In genomic region chr12:100956028-100956427, GRCm38 (mm10) we compare ENCODE assay signal across 11 mouse cellular contexts. TPM values are rescaled to one million over a fixed set of nuclear protein-coding genes. Genes with fewer than 3 reads are reported as not detected.
DNase-seq lines count a peak whose midpoint lies in the region; ATAC-seq and TF ChIP-seq lines count a peak whose summit lies in the region.
"Had no signal": no experiment of that assay in that cellular context is flagged by ENCODE, and none has a peak within 500 bp of the region (broad histone marks: within the 10 kb centered on the region; RNA-seq: fewer than 3 reads in every experiment).

No protein-coding gene starts in this region.

- WGBS in liver, embryonic 11.5 days: 64% methylated on average over 2 of the region's 2 CpGs

- H3K27ac ChIP-seq in layer of hippocampus, adult 2 months: peak overlapping the region; percentile 11; the same call in 1 of the 2 replicates
- H3K27ac ChIP-seq in liver, embryonic 11.5 days (ENCODE audit: low read depth, low read length): peak overlapping the region; percentile 96
- H3K27ac ChIP-seq: forebrain, embryonic 13.5 days had no signal

- peak; percentile 85 for ATAC-seq in liver, embryonic 11.5 days (replicated peaks; ENCODE audit: low FRiP score)
- ATAC-seq: activated CD4-positive, CD25-positive, alpha-beta regulatory T cell, adult 4 months; forebrain, embryonic 13.5 days had no signal

- peaks cover 73% of the 10 kb centered on the region for H3K4me1 ChIP-seq in liver, embryonic 11.5 days (replicated peaks; ENCODE audit: control insufficient read depth, insufficient read depth, low read length)

- peak overlapping the region; percentile 61 for H3K4me2 ChIP-seq in liver, embryonic 11.5 days
- H3K4me2 ChIP-seq: forebrain, embryonic 13.5 days had no signal

- no peak overlapping the region for H3K4me3 ChIP-seq in layer of hippocampus, adult 2 months
- H3K4me3 ChIP-seq in liver, embryonic 11.5 days (ENCODE audit: low read depth, low read length): no peak overlapping the region
- H3K4me3 ChIP-seq: forebrain, embryonic 13.5 days had no signal

- no peak for DNase-seq in layer of hippocampus, adult 2 months (ENCODE audit: low spot score in 2 of 2)
- no peak for DNase-seq in layer of hippocampus, adult 11-12 months (ENCODE audit: low spot score)
- DNase-seq in c-Kit-positive CD71-positive TER-119-negative erythroid progenitor cells, embryonic 14.5 days (ENCODE audit: low read depth): peak; percentile 73
- DNase-seq in liver, embryonic 11.5 days (ENCODE audit: low spot score): peak; percentile 52
- peak; percentile 41 to 51 for DNase-seq in spleen, postnatal 14 days (ENCODE audit: low spot score in 2 of 2)
- DNase-seq in thymus, adult 18-20 months: no peak
- no peak for DNase-seq in frontal cortex, adult 2 months (ENCODE audit: extremely low spot score in 1 of 2, low spot score in 1 of 2)
- DNase-seq: kidney, postnatal 14 days; lung, postnatal 14 days had no signal

- TF ChIP-seq CTCF in layer of hippocampus, adult 2 months (conservative IDR thresholded peaks at IDR 0.05): no peak

- H3K9ac ChIP-seq in liver, embryonic 11.5 days (ENCODE audit: low read depth, low read length): peak overlapping the region; percentile 60
- H3K9ac ChIP-seq: forebrain, embryonic 13.5 days had no signal

- no peaks in the 10 kb centered on the region for H3K9me3 ChIP-seq in liver, embryonic 11.5 days (ENCODE audit: control insufficient read depth, low read length)
- H3K9me3 ChIP-seq: forebrain, embryonic 13.5 days had no signal

- no peaks in the 10 kb centered on the region for H3K27me3 ChIP-seq in liver, embryonic 11.5 days (replicated peaks; ENCODE audit: control insufficient read depth, insufficient read depth, low read length)
- H3K27me3 ChIP-seq: forebrain, embryonic 13.5 days had no signal

- H3K36me3 ChIP-seq in liver, embryonic 11.5 days (ENCODE audit: control insufficient read depth, insufficient read depth, low read length): 0 out of 2 replicates have a peak, but pooled peaks cover 2% of the 10 kb centered on the region

RNA-seq across cellular contexts. Expression of gene Gpr68, which starts 48.0 kb away (rescaled TPM):
- total RNA-seq in layer of hippocampus, adult 2 months (2021): 10 to 100 TPM; 20.1 to 22.2 TPM
- polyA plus RNA-seq in liver, embryonic 11.5 days (2014; fragmentation: Nextera tagmentation; extraction: Ambion mirVana): 0.10 and 0.17 TPM in 2 replicates
- polyA plus RNA-seq in frontal cortex, adult 2 months (2012; rRNA removed): 5.4 TPM in 2 replicates

Comparison
In these comparisons a context has a peak if more than half of its experiments do, and no peak if none do; other contexts are left out.
1. DNase-seq: peak in c-Kit-positive CD71-positive TER-119-negative erythroid progenitor cells, embryonic 14.5 days (single experiment), liver, embryonic 11.5 days (single experiment) and spleen, postnatal 14 days (2 of 2); none in layer of hippocampus, adult 2 months (0 of 2), layer of hippocampus, adult 11-12 months (single experiment), thymus, adult 18-20 months (0 of 2) and frontal cortex, adult 2 months (0 of 2).